Mouse (Mus musculus) brain, adult 2 months (tissue): ENCODE measurements around the gene Tpo.
A peak's percentile ranks its signal among the peaks of the same experiment; 100 is the strongest.

Source experiments
- DNase-seq: peaks from one replicate; pipeline ENCODE4 v3.0.0; 2011; ENCODE audit warnings: low read depth, low spot score

The Tpo gene

DNA sequence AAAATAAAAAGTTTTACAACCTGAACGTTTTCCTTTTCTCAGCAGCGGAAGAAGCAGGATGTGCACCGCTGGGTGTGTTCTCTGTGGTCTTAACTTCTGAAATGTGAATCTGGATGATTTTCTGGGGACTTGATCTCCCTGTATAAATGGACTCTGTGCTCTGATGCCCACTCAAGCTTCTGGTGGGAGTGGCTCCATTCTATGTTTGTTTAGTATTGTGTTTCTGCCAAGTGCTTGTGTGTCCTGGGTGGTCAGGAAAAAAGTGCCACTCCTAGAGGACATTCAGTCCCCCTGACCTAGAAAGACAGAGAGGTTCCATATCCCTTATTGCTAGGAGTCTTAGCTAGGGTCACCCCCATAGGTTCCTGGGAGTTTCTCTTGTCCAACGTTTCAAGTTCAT, at the start of gene Tpo:
Gene Tpo (minus strand): TSS at position 101 of the 400 bp plus-strand sequence.
- DNase-seq, result no peak

DNA sequence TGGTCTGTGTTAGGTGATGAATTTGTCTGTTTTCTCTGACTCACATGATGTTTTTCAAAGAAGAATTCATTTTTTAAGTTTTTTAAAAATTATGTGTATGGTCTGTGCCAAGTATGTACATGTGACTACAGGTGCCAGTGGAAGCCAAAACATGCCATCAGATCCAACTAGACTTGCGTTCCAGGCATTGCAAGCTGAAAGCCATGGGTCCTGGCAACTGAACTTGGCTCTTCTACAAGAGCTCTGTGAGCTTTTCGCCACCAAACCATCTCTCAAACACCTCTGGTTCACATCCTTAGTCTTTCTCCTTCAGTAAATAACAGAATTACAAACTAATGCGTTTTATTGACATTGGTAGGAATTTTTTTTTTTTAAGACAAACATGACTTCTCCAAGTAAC, 49.3 kb upstream of the Tpo start:
- no peak for DNase-seq

DNA sequence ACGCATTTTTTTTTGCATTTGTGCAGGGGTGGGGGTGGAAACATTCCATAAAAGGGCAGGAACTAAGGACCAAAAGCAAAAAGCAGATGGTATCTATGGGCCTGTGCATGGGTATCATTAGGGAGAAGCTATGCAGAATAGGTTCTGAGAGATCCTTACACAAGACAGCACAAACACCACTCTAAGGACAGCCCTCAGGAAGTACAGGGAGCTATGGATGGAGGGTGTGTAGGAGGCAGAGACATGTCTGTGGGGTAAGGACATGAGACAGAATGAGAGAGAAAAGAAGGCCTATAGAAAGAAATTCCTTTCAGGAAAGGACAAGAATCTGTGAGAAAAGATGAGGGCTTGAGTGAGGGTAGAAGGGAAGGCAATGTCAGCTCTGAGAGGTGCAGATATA, 47.2 kb upstream of the Tpo start:
- peak; percentile 28 for DNase-seq

DNA sequence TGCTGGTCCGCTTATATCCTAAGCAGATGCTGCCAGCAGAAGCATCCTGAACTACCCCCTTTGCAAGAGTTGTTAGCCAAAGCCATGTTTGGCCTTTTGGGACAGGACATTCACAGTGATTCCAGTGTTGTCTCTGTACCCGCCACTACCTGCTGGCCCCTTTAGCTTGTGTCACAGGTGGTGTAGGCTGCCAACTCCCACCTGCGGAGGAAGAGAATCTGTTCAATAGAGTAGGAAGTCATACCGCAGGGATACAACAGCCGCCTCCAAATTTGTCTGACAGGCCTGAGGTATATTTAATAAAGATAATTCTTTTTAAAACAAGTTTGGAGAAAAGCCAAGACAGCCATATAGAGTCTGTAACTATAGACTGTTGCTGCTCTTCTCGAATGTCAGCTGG, 45.5 kb upstream of the Tpo start:
- peak; percentile 25 for DNase-seq

DNA sequence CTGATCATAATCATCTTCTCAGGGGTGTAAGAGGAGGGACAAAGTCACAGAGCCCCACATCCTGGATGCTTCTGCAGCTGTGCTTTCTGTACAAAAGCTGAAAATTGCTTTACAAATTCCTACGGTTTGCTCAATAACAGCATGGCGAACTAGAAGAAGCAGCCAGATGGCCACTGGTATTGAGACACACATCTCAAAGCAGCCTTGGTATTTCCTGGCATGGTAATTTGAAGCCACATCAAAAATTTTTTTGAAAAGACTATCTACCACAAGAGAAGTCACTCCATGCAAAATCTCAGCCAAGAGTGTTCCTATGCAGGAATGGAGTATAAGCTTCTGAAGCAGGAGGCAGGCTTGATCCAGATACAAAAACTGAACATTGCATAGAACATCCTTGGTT, 45.1 kb upstream of the Tpo start:
- peak; percentile 44 for DNase-seq

DNA sequence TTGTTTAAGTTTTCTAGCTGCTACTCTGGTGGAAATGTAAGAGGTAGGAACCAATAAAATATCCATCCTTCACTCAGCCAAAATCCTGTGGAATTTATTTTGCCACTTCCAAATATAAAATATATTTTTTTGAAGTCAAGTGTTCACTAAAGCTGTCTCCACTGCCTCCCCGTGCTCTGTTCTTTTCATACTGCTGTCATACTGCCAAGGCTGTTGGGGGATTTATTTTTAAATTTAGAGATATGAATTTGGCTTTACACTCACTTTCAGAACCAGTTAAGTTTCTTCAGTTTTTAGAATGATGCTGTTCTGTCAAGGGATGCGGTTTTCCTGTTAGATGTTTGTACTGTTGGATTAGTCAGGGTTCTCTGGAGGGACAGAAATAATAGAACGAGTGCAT, 36.1 kb upstream of the Tpo start:
- DNase-seq, result peak; percentile 79

DNA sequence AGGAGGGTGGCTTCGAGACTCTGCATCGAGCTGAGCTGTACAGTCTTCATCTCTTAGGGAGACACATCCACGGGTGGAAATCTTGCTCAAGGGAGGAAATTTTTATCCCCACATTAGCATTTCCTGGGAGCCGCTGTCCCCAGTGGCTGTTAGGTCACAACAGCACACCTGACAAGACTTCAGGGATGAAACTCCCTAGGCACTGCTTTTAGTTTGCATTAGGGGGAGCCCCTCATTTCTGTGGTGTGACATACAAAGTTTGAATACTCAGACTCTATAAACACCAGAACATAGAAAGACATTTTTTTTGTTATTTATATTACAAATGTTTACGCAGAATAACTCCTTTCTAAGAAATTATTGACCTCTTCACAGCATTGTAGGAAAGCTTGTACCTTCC, 32.1 kb upstream of the Tpo start:
- no peak for DNase-seq

DNA sequence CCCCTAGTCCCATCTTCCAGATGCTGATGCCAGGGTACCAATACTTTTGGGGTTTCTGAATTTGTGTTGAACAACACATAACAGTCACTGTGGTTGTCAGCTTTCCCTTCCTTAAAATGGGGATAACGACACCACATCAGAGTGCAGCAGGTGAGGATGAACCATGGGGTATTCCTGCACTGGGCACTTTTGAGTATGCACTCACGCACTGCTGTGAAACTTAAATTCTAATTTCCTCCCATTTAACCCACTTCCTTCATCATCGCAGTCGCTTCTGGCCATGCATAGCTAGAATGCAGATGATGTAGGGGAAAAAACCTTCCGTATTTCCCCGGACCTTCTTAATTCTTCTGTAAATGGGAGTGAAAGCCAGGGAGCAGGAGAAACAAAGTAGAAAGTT, 31.6 kb upstream of the Tpo start:
- DNase-seq, result no peak

DNA sequence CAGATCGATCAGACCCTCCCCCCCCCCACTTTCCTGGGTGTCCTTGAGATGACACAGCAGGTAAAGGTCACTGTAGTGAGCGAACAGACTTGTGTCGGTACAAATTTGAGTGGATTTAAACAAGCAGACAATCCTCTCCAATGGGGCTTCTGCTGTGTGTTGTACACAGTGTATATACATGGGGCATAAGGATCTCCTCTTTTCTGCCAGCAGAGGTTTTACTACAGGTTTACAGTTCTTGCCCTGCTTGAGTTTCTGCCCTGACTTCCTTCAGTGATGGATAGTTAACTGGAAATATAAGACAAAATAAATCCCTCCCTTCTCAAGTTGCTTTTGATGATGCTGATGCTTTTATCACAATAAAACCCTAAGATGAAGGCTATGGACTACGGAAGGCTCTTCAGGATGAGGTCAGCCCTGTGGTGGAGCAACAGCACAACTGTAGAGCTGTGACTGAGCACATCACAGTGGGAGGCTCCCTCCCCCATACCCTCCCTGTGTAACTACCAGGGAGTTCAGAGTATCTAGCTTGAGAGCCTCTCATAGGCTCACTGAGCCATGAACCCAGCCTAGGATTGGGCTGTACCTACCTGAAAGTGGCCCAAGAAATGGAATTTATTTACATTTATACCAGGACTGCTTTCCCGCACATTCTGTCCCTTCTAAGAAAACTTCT, 29.4 kb upstream of the Tpo start:
- DNase-seq, result no peak

DNA sequence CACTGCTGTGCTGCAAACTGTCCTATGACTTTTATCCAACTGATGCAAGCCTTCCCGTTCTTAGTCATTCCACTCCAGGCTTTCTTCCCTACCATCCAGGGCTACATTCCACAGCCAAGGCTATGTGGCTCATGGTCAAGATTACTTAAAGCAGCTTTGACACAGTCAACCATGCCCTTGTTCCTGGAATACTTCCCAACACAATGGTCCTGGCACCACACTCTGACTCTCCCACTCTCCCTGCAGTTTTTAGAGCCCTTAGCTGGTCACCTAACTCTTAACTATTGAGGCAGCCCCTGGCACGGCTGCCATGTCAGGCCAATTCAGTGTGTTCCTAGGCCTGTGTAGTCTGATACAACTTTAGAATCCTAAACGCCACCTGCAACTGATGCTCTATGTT, 28.1 kb upstream of the Tpo start:
- DNase-seq, result peak; percentile 26

DNA sequence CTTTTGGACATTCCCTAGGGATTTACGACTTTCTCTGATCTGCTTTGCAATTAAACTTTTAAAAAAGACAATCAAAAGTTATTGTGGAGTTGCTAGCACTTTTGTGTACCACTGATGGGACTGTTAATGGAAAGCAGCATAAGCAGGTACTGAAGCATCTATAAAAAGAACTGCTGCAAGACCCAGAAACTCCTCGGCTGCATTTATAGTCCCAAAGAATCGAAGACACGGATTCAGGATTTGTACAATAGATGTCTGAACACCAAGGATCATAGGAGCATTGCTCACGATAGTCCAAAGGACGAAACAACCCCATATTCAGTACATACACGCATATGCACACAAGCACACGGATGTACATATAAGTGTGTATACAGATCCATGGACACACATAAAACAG, 27.4 kb upstream of the Tpo start:
- DNase-seq, result no peak

DNA sequence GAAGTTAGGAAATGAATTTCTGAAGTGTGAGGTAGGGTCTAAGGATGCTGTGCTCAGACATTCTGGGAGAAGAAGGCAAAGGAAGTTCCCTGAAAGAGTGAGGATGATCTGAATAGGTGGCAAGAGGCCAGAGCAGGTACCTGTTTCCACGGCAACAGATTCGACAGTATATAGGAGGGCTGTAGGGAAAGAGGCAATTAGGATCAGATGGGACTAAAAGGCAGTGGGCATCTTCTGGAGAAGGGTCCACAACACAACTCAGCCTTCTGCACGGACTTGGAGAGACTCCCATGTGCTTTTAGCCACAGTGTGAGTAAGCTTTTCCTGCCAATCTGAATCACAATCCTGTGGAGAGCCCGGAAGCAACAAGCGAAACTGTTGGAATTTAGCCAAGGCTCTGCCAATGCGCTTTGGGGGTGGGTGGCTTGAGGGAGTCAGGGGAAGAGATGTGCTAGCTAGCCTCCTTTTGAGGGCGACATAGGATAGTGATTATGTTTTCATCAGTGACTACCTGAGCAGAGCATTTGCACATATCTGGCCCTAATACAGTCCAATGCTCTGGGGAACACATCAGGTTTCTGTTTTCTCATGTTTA, 21.8 kb upstream of the Tpo start:
- DNase-seq, result peak; percentile 50

DNA sequence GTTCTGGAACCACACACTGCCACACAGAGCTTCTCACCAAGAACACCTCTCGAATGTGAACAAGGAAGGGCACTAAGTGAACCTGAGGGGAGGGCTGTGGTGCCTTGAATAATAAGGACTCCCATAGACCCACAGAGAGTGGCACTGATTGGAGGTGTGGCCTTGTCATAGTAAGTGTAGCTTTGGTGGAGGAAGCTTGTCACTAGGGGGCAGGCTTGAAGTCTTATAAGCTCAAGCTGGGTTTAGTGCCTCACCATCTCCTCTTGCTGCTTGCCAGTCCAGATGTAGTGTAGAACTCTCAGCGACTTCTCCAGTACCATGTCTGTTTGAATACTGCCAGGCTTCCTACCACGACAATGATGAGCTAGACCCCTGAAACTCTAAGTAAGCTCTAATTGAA, 9.7 kb upstream of the Tpo start:
- peak; percentile 68 for DNase-seq

DNA sequence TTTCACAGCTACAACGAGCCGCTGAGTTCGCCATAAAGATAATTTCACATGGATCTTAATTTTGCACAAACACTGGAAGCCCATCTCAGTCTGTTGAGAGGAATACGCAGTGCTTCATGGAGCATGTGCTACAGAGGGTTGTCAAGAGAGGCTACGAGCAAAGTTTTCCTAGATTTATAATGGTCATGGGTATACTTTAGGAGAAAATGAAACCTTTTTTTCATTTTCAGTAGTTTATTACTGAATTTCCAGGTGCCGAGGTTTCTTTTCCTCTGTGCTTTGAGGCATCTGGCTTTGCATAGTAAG, 3.1 kb downstream of the Tpo start:
- DNase-seq, result no peak

DNA sequence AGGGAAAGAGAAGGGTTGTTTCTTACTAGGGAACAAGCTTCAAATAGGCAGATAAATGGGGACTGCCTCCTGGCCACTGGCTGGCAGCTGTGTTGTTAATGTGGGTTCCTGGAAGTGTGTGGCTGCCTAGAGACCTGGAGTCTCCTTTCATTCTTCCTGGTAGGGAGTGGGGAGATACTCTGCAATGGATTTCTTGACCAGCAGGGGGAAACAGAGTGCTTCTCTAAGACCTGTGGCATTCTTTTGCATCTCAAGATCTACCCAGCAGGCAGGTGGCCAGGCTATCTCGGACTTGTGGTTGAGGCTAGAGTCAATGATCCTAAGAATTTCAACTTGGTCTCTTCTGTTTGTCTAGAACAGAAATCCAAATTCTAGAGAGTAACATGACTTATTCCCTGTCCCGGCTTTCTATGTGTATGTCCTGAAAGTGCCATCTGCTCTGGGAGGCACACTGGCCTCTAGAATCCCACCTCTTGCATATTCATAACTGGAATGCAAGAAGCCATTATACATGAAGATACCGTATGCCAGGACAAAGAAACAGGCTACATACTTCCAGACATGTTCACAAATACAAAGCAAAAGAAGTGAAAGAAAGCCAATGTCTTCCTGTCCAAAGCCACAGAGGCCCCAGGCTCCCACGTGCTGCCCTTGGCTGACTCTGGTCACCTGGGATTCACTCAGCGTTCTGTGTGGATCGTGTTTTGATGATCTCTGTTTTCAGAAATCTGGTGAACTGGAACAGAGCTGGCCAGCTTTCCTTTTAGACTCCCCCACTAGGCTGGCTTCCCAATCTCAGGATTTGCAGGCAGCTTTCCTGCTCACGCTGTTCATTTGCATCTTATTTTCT, 3.6 kb downstream of the Tpo start:
- DNase-seq, result peak; percentile 86

DNA sequence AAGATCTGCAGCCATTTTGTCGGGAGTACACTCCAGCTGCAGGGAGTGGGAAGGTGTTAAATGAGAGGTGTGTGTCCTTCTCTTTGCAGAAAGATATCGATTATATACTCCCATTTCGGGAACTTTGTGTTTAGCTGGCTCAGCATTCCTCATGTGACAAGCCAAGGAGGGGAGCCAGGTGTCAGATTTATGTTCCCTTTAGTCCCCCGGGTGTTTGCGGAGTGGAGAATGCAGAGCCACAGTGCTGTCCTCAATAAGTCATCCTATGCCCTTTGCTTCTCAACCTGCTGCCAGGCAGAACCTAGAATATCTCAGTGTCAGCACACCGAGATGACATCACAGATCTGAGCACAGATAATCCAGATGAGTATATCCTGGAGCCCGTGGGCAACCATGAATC, 10.1 kb downstream of the Tpo start:
- peak; percentile 12 for DNase-seq

DNA sequence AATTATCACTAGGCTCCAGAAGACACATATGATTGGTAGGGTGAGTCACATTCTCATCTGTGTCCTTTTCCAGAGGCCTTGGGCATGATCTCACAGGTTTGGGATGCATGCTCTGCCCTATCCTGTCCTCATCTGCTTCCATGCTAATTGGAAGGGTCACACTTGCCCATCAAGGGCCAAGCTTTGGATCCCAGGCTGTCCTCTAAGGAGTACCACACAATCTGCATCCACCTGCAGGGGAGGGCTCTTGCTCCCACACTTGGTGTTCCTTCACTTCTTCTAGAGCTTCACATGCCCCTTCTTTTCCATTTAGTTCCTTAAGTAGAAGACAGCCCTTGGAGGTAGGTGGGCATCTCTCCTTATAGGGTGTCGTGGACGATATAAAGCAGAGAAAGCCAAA, 20.2 kb downstream of the Tpo start:
- no peak for DNase-seq

DNA sequence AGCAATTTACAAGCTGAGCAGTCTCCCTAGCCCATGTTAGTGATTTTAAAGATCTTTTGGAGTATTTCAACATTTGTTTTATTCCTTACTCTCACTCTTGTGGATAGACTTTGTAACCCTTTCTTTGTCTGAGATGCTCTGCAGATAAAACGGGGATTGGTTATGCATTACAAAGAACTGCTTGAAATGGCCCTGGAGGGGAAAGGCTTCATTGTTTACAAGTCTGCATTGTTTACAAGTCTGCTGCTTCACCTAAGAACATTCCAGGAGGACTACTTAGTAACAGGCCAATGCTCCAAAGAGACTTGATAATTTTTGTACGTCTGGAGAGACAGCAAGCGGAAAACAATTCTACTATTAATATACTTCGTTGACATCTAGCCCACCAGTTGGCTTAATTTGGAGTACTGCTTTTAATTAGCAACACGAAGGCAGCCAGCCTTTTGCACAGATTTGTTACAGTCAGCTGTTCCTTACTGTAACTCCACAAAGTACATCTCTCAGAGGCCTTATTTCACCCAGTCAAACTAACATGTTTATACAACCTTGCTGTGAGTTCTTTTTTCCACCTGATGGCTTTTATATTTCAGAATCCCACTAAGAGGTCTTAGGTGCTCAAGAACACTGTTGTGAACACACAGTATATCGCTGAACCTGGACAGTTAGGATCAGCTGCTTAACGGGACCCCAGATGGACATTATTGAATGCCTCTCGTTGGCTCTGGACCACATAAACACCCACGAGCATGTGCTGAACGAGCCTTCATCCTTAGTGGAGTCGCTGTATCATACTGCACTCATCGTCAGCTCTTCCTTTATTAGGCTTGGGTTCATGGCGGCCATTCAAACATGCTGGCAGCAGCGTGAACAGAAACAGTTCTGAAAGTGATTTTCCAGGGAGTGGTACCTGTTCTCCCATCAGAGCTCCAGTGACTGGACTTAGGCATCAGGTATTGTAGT, 22.5 kb downstream of the Tpo start:
- DNase-seq, result peak; percentile 52

DNA sequence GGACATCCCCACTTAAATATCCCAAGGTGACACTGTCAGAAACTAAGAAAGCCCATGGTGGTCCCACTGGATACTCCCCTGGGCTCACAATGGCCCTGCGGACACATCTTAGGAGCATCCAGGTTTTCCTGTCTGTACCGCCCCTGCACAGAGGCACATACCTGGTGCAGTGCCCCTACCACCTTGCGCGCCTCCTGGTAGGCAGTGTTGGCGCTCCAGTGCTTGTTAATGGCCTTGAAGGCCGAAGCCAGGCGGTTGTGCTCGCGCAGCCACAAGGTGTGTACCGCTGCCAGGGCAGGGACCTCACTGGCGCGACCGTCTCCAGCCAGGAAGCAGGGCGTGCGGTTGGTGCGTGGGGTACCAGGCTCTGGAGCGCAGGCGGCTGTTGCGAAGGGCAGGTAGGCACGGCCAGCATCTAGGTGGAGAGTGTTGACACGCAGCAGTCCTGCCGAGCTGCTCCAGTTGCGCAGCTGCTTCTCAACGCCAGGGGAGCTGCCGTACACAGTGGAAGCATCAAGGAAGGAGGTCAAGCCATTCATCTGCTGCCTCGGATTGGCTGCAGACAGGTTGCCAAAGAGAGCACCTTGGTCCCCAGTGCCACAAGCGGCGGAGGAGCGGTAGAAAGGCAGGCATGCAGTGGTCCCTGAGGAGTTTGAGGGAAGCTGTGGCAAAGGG, 29.4 kb downstream of the Tpo start:
- peak; percentile 33 for DNase-seq

DNA sequence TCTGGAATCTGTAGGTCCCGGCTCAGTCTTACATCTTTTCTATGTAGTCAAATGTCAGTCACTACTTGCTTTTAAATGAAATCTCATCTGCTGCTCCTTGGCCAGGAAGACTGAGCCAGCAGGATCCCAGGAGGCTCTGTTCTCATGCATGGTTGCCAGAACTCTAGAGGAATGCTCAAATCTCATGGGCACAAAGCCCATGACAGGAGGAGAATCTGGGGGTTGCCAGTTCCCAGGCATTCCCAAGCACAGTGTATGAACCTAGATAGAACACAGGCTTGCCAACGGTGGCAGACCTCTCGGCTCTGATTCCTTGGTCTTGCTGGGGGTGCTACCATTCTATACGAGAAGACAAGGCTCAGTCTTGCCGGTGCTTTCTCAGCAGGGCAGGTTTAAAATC, 40.3 kb downstream of the Tpo start:
- DNase-seq, result peak; percentile 57

DNA sequence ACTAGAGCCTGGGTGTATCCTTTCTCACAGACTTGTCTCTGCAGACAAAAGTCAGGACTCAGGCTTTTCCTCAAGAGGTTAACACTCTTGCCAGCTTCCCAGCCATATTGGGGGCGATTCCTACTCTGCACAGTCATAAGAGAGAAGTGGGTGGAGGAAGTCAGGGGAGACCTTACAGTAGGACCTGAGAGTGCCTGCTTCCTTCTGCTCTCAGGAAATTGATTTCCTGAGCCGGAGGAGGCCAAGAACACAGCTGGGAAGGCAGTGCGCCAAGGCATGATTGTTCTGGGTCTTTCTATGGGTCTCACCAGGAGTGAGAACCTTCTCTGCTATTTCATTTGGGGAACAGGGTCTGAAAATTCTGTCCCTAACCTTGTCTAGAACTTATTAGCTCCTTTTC, 48.5 kb downstream of the Tpo start:
- no peak for DNase-seq
